Mouse (Mus musculus) skeletal muscle tissue, postnatal 0 days (tissue): Measurements from ENCODE around the gene Mrpl27. TPM values are rescaled to one million over a fixed set of nuclear protein-coding genes. Genes with fewer than 3 reads are reported as not detected.

Source experiments
- polyA plus RNA-seq: library from polyadenylated mRNA; unstranded; fragments of >200 nt; fragmentation: Nextera tagmentation; extraction: Ambion mirVana; gene quantifications from 2 replicates; pipeline ENCODE4 v1.2.1, GENCODE M21; 2015

Mrpl27 gene
- polyA plus RNA-seq: 116 and 125 TPM in 2 replicates

DNA sequence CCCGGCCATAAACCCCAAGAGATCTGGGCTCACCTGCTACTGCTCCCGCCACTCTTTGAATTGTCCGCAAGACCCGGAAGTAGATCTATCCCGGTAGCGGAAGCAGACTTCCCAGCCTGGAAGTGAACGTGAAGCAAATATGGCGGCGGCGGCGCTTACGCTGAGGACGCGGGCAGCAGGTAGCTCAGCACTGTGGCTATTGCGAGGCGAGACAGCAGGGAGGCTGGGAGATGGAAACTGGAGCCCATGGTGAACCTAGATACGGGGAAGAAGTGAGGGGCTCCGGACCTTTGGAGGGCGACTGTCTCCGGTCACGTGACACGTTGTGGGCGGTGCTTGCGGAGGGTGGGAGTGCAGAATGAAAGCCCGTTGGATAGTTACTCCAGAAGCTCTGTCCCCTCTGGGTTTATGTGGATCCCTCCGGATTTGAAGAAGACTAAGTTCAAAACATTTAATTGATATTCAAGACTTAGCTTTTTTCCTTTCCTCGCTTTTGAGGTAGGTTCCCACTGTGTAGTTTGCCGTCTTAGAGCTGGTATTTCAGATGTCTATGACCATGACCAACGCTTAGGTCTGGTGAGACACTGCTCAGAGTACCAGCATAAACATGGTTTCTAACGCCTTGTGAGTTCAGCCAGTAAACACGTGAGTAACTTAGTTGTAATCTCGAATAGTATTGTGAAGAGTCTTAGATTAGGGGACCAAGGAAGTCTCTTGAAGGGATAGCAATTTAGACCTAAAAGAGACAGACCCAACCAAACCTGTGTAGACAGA, at the start of gene Mrpl27, which contains the start of gene Eme1:
Gene Mrpl27 (plus strand): TSS at position 105 of the 774 bp plus-strand sequence.
Gene Eme1 (minus strand): TSS at position 302 of the 774 bp plus-strand sequence.

DNA sequence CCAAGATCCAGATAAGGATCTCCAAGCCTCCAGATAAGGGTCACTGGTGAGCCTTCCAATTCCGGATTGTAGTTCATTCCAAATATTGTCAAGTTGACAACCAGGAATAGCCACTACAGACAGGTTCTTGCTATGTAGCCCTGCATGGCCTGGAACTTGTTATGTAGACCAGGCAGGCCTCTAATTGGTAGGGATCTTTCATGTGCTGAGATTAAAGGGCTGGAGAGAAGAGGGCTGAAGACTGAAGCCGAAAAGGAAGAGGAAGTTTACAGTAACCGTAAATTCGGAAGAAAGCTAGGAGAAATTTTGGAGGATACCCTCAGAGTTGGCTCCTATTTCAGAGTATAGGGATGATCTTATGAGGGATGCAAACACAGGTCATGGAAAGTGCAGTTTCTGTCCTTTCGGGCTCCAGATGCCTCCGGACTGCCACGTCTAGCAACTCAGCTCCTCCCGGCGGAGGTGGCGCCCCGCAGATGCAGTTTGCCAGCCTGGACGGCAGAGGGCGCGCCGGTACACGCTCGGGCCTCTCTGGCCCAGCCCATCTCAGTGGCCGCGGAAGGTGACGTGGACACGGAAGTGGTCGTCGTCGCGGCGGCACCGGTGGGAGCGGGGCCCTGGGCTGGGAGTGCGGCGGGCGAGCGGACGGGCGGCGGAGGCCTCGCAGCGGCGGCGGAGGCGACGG, 24.2 kb upstream of the Mrpl27 start, which contains the start of gene Lrrc59:
Gene Lrrc59 (plus strand): TSS at position 569 of the 685 bp plus-strand sequence.

DNA sequence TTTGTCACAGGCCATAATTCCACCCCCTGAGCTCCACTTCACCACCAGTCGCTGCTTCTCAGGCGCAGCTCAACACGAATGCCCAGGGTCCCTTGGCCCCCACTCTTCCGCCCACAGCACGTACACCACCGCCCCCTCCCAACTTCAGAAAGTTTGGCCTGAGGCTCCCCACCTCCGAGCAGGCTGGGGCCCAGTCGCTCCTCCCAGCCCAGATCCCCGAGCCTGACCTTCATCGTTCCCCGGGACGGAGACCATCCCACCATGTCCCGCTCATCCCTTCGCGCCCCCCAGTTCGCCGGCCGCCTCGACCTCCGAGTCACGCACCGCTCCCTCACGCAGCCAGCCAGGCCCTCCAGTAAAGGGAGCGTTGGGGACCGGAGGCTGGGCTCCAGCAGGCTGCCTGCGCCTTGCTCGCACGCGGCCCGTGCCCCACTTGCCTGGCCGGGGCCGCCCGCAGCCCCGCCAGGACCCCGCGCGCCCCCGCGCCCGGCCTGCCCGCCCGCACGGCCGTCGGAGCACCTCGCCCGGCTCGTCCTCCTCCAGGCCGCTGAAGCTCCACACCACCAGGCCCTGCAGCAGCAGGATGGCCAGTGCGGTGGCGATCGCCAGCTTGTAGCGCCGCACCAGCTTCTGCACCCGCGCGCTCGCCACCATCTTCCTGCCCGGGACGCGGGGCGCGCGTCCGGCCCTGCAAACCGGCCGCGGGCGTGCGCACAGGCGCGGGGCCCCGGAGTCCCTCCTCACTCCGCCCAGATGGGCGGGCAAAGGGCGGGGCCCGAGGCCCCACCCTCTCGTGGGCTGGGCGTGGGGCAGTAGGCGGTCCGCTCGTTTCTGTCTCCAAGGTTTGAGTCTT, 23.4 kb downstream of the Mrpl27 start, which contains the start of gene Xylt2:
Gene Xylt2 (minus strand): TSS at position 762 of the 853 bp plus-strand sequence.

DNA sequence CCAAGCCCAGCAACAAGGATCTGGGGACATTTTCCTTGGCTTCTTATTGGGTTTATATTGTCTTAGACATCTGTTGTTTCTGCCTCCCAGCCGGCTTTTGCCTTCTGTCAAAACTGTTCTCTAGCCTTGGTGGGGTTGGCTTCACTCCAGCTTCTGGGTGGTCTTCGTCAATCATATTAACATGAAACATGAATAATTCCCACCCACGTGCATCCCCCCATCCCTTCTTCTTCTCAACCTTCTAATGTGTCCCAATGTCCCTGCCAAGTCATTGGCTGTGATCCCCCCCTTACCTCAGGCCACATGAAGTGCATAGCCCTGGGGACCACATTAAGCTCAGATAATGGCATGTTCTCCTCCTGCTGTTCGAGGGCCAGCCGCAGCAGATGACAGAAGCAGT, 50.9 kb downstream of the Mrpl27 start, which contains the start of gene Gm11541:
Gene Gm11541 (minus strand): TSS at position 28 of the 400 bp plus-strand sequence.

Other genes starting within 250 kb of the Mrpl27 start
- gene Cacna1g, start 179.6 kb upstream of the Mrpl27 start, polyA plus RNA-seq: 2.4 and 2.6 TPM in 2 replicates
- not detected in 2 replicates for gene Spata20, start 167.6 kb upstream of the Mrpl27 start, polyA plus RNA-seq
- gene Epn3, start 153.8 kb upstream of the Mrpl27 start, polyA plus RNA-seq: 0.55 and 1.5 TPM in 2 replicates
- gene Mycbpap, start 132.0 kb upstream of the Mrpl27 start, polyA plus RNA-seq: 0.06 and 0.12 TPM in 2 replicates
- gene Rsad1, start 104.5 kb upstream of the Mrpl27 start, polyA plus RNA-seq: 2.3 and 2.5 TPM in 2 replicates
- 0.17 and 5.2 TPM in 2 replicates for gene Chad, start 88.7 kb upstream of the Mrpl27 start, polyA plus RNA-seq
- 1.9 and 2.2 TPM in 2 replicates for gene Acsf2, start 51.9 kb upstream of the Mrpl27 start, polyA plus RNA-seq
- 47.9 and 71.0 TPM in 2 replicates for gene Lrrc59, start 24.0 kb upstream of the Mrpl27 start, polyA plus RNA-seq
- 1.9 and 2.4 TPM in 2 replicates for gene Eme1, start 197 bp downstream of the Mrpl27 start, polyA plus RNA-seq
- gene Xylt2, start 23.7 kb downstream of the Mrpl27 start, polyA plus RNA-seq: 7.1 and 8.7 TPM in 2 replicates
- not detected in 2 replicates for gene Gm11541, start 50.7 kb downstream of the Mrpl27 start, polyA plus RNA-seq
- gene Cdc34b, start 88.0 kb downstream of the Mrpl27 start, polyA plus RNA-seq: 0.12 and 0.18 TPM in 2 replicates
- gene Tmem92, start 128.9 kb downstream of the Mrpl27 start, polyA plus RNA-seq: not detected in 2 replicates